Mouse (Mus musculus) CH12.LX (cell line): ENCODE data around the gene Abtb1. TPM values are rescaled to one million over a fixed set of nuclear protein-coding genes. Genes with fewer than 3 reads are reported as not detected.
A peak's percentile ranks its signal among the peaks of the same experiment; 100 is the strongest.

ENCODE experiments used
- DNase-seq: peaks from one replicate; pipeline ENCODE4 v3.0.0-alpha.2; 2013; ENCODE audit errors: extremely low read depth
- H3K27ac ChIP-seq: 2 replicates; pipeline ENCODE4 v1.5.1; 2012; ENCODE audit warnings: low read depth, mild to moderate bottlenecking, control low read depth, moderate library complexity; ENCODE audit not compliant: insufficient read depth
- H3K27me3 ChIP-seq: replicated peaks from 2 replicates; pipeline ENCODE3; 2012; ENCODE audit warnings: inconsistent platforms
- H3K36me3 ChIP-seq, 2 experiments: replicated peaks in 1 of 2; 2 replicates each; pipeline versions ENCODE3 to v1.6.1; 2012; ENCODE audit warnings: inconsistent platforms in 1 of 2, low read length in 1 of 2, mild to moderate bottlenecking in 1 of 2, mixed read lengths in 1 of 2, moderate library complexity in 1 of 2; ENCODE audit not compliant: control insufficient read depth in 1 of 2, insufficient read depth in 1 of 2
- H3K4me1 ChIP-seq, 2 experiments: 2 replicates each; pipeline ENCODE4 v1.6.1; 2012; ENCODE audit warnings: inconsistent platforms in 1 of 2, moderate library complexity in 1 of 2; ENCODE audit not compliant: insufficient read depth in 2 of 2, control insufficient read depth in 1 of 2
- H3K4me2 ChIP-seq: 2 replicates; pipeline ENCODE4 v1.6.1; 2012; ENCODE audit warnings: low read depth, mild to moderate bottlenecking, control low read depth; ENCODE audit not compliant: poor library complexity, insufficient read depth, severe bottlenecking
- H3K4me3 ChIP-seq, 3 experiments: fragments of 150-350 bp in 1 of 3; sonication (generic) in 1 of 3; replicated peaks in 1 of 3; 2 replicates each; pipeline versions ENCODE3 to v1.5.1; 2011 to 2012; ENCODE audit warnings: low read depth in 2 of 3, low read length in 2 of 3, mild to moderate bottlenecking in 2 of 3, moderate library complexity in 2 of 3, control low read depth in 1 of 3, improper control_type of control experiment in 1 of 3, inconsistent platforms in 1 of 3, mixed read lengths in 1 of 3; ENCODE audit not compliant: poor library complexity in 1 of 3
- H3K79me2 ChIP-seq: replicated peaks from 2 replicates; pipeline ENCODE4 v1.6.1; 2012; ENCODE audit warnings: mild to moderate bottlenecking, moderate library complexity; ENCODE audit not compliant: control insufficient read depth, poor library complexity, insufficient read depth, severe bottlenecking; ENCODE audit errors: extremely low read depth
- H3K9ac ChIP-seq: 2 replicates; pipeline ENCODE4 v1.6.1; 2012; ENCODE audit warnings: low read depth, mild to moderate bottlenecking, control low read depth, moderate library complexity; ENCODE audit not compliant: insufficient read depth
- H3K9me3 ChIP-seq: replicated peaks from 2 replicates; pipeline ENCODE3; 2012; ENCODE audit warnings: low read length, inconsistent platforms, mixed read lengths
- CHD2 ChIP-seq: IDR thresholded peaks from 2 replicates; pipeline ENCODE4 v1.6.1; 2011; ENCODE audit warnings: low read length, improper control_type of control experiment
- CTCF ChIP-seq, 2 experiments: IDR thresholded peaks in 1 of 2; conservative IDR thresholded peaks in 1 of 2; 2 replicates each; pipeline ENCODE4 v1.5.1; 2011 to 2012; ENCODE audit warnings: low read depth in 2 of 2, low read length in 2 of 2, improper control_type of control experiment in 1 of 2, inconsistent platforms in 1 of 2, mild to moderate bottlenecking in 1 of 2, moderate library complexity in 1 of 2
- E2F4 ChIP-seq: IDR thresholded peaks from 2 replicates; pipeline ENCODE4 v1.6.1; 2011; ENCODE audit warnings: low read depth, low read length, improper control_type of control experiment; ENCODE audit not compliant: insufficient replicate concordance
- ETS1 ChIP-seq: conservative IDR thresholded peaks from 2 replicates; pipeline ENCODE4 v1.6.1; 2012; ENCODE audit warnings: low read depth, mild to moderate bottlenecking, inconsistent platforms, low read length, improper control_type of control experiment, moderate library complexity
- GABPA ChIP-seq: IDR thresholded peaks from 2 replicates; pipeline ENCODE4 v1.6.1; 2012; ENCODE audit warnings: low read depth, low read length, improper control_type of control experiment, inconsistent platforms; ENCODE audit not compliant: insufficient replicate concordance
- IRF4 ChIP-seq: IDR thresholded peaks from 2 replicates; pipeline ENCODE4 v1.6.1; 2014; ENCODE audit warnings: low read depth, mild to moderate bottlenecking, inconsistent platforms, low read length, improper control_type of control experiment
- JUN ChIP-seq: IDR thresholded peaks from 2 replicates; pipeline ENCODE4 v1.6.1; 2011; ENCODE audit warnings: low read depth, mild to moderate bottlenecking, low read length, improper control_type of control experiment, moderate library complexity; ENCODE audit not compliant: insufficient read depth
- MAX ChIP-seq: IDR thresholded peaks from 2 replicates; pipeline ENCODE4 v1.6.1; 2011; ENCODE audit warnings: low read length, improper control_type of control experiment
- MAZ ChIP-seq: IDR thresholded peaks from 2 replicates; pipeline ENCODE4 v1.6.1; 2012; ENCODE audit warnings: low read depth, mild to moderate bottlenecking, inconsistent platforms, low read length, improper control_type of control experiment, moderate library complexity
- MEF2A ChIP-seq: IDR thresholded peaks from 2 replicates; pipeline ENCODE4 v1.6.1; 2014; ENCODE audit warnings: low read depth, mild to moderate bottlenecking, inconsistent platforms, low read length, improper control_type of control experiment, borderline replicate concordance
- NELFE ChIP-seq: IDR thresholded peaks from 2 replicates; pipeline ENCODE4 v1.6.1; 2011; ENCODE audit warnings: low read depth, low read length, improper control_type of control experiment
- PAX5 ChIP-seq: IDR thresholded peaks from 2 replicates; pipeline ENCODE4 v1.6.1; 2012; ENCODE audit warnings: low read length, inconsistent platforms, mixed read lengths
- POLR2A ChIP-seq: IDR thresholded peaks from 2 replicates; pipeline ENCODE4 v1.6.1; 2011; ENCODE audit warnings: low read depth, mild to moderate bottlenecking, improper control_type of control experiment, low read length
- TBP ChIP-seq: conservative IDR thresholded peaks from 2 replicates; pipeline ENCODE4 v1.6.1; 2011; ENCODE audit warnings: low read depth, low read length, improper control_type of control experiment
- TCF12 ChIP-seq: IDR thresholded peaks from 2 replicates; pipeline ENCODE4 v1.6.1; 2014; ENCODE audit warnings: low read depth, mild to moderate bottlenecking, inconsistent platforms, low read length, improper control_type of control experiment
- UBTF ChIP-seq: IDR thresholded peaks from 2 replicates; pipeline ENCODE4 v1.6.1; 2012; ENCODE audit warnings: low read depth, mild to moderate bottlenecking, inconsistent platforms, low read length, improper control_type of control experiment, moderate library complexity
- USF1 ChIP-seq: IDR thresholded peaks from 2 replicates; pipeline ENCODE4 v1.6.1; 2014; ENCODE audit warnings: low read depth, mild to moderate bottlenecking, inconsistent platforms, low read length, improper control_type of control experiment
- ZC3H11A ChIP-seq: IDR thresholded peaks from 2 replicates; pipeline ENCODE4 v1.6.1; 2012; ENCODE audit warnings: low read depth, mild to moderate bottlenecking, inconsistent platforms, low read length, improper control_type of control experiment
- ZKSCAN1 ChIP-seq: IDR thresholded peaks from 2 replicates; pipeline ENCODE4 v1.6.1; 2012; ENCODE audit warnings: low read depth, inconsistent platforms, low read length, improper control_type of control experiment, borderline replicate concordance
- ZNF384 ChIP-seq: IDR thresholded peaks from 2 replicates; pipeline ENCODE4 v1.6.1; 2012; ENCODE audit warnings: low read depth, low read length, improper control_type of control experiment, inconsistent platforms
- dilution Hi-C: fragments of 300-500 bp; cut with MboI; formaldehyde crosslinking; loops from 2 replicates; pipeline ENCODE4 v1.14.3; 2020; ENCODE audit warnings: low sequenced_read_pairs; ENCODE audit not compliant: extremely low pct_unique_long_range_greater_than_20kb, extremely low pct_ligation_motif_present
- in situ Hi-C: fragments of 300-500 bp; cut with MboI; formaldehyde crosslinking; loops from 3 replicates; pipeline ENCODE4 v1.14.3; 2019; ENCODE audit warnings: low sequenced_read_pairs, low pct_ligation_motif_present, low pct_unique_long_range_greater_than_20kb, mixed read lengths
- polyA plus RNA-seq: library from polyadenylated mRNA; unstranded; fragments of >175 nt; gene quantifications from 2 replicates; pipeline ENCODE4 v1.2.1, GENCODE M21; 2012; ENCODE audit warnings: low read depth; ENCODE audit not compliant: insufficient read length
- total RNA-seq, 2 experiments: library from RNA; depleted of rRNA; stranded (reverse); fragments of 300-350 nt in 1 of 2; fragments of >200 nt in 1 of 2; gene quantifications; 2 replicates each; pipeline ENCODE4 v1.2.3; 2012 to 2014

The Abtb1 gene
- total and polyA plus RNA-seq, 3 experiments: 13.0 to 20.8 (median 18.4) TPM

DNA sequence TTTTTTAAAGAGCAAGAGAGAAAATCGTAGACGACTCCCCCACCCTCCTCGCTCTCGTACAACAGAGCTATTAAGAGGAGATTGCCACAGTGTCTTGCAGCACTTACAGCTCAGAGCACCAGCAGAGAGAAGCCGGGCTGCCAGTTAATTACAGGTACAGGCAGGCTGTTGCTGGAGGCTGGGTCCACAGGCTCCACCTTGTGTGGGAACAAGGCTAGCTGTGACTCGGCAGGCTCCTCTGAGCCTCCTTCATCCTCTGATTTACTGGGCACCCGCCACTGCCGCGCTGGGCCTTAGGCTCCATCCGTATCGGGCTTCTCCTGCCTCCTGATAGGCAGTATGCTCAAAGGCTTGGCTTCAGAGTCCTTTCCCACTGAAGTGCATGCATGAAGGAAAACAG lies 53.6 kb downstream of the Abtb1 start:
- in situ Hi-C loops: no loop called here
- 0 out of 2 replicates have a peak overlapping the region, but pooled peaks have one; percentile 2 for H3K27ac ChIP-seq
- peaks cover 46% of the 10 kb centered on the region for H3K79me2 ChIP-seq

DNA sequence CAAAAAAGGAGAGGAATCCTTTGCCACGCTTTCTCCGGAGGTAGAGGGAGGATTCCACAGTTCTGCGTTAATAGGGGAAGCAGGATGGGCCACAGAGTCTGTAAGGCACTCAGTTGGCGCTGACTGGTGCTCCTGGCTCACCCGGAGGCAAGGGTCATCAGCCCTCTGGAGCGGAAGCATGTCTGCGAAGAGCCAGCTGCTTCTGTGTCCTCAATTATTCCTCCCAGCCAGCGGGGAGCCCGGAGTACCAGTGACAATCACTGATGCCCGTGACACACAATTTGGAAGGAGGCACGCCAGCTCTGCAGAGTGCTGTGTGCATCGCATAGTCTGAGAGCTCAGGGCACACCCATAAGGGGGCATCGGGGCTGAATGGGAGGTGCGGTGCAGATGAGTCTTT lies 54.3 kb downstream of the Abtb1 start:
- H3K4me2 ChIP-seq: no peak overlapping the region
- 0 out of 2 replicates have a peak, but pooled peaks have one; percentile 11 for TF ChIP-seq POLR2A
- no peak for TF ChIP-seq ZC3H11A
- peaks cover 55 to 88% of the 10 kb centered on the region in 2 experiments for H3K36me3 ChIP-seq
- no peak overlapping the region for H3K9ac ChIP-seq
- peaks cover 45% of the 10 kb centered on the region for H3K79me2 ChIP-seq
- in situ Hi-C loops: no loop called here
- no peak overlapping the region for H3K4me3 ChIP-seq
- H3K27me3 ChIP-seq: no peaks in the 10 kb centered on the region
- no peak overlapping the region for H3K27ac ChIP-seq
- dilution Hi-C loops: no loop called here
- H3K9me3 ChIP-seq: no peaks in the 10 kb centered on the region
- peaks cover 23 to 67% of the 10 kb centered on the region in 2 experiments for H3K4me1 ChIP-seq
- no peak for DNase-seq

More for the DNA sequence above, 53.6 kb downstream of the Abtb1 start:
- dilution Hi-C loops: no loop called here
- Histone ChIP-seq H3K9ac (no peak overlapping the region), H3K4me2 (no peak overlapping the region), H3K9me3 (no peaks in the 10 kb centered on the region)
- no peak for DNase-seq
- no peak for TF ChIP-seq ZKSCAN1
- TF ChIP-seq PAX5: no peak
- no peak for TF ChIP-seq POLR2A
- TF ChIP-seq IRF4: no peak
- TF ChIP-seq TCF12: no peak
- TF ChIP-seq NELFE: no peak
- TF ChIP-seq TBP: no peak
- TF ChIP-seq MEF2A: no peak
- TF ChIP-seq ETS1: no peak
- TF ChIP-seq MAX: no peak
- TF ChIP-seq ZNF384: no peak
- no peak for TF ChIP-seq UBTF
- no peak for TF ChIP-seq JUN
- no peak for TF ChIP-seq CTCF (conservative IDR thresholded peaks at IDR 0.05 in 1 of 2, IDR thresholded peaks at IDR 0.05 in 1 of 2; ENCODE audit: low read depth in 2 of 2, low read length in 2 of 2)
- no peak for TF ChIP-seq ZC3H11A
- TF ChIP-seq USF1: no peak
- no peak for TF ChIP-seq CHD2
- no peak for TF ChIP-seq MAZ
- no peak for TF ChIP-seq E2F4
- no peak for TF ChIP-seq GABPA
- TF ChIP-seq, all 38 proteins: peak for 0
- no peak overlapping the region for H3K4me3 ChIP-seq
- no peaks in the 10 kb centered on the region for H3K27me3 ChIP-seq
- H3K4me1 ChIP-seq: peaks cover 19 to 67% of the 10 kb centered on the region in 2 experiments
- peaks cover 54 to 90% of the 10 kb centered on the region in 2 experiments for H3K36me3 ChIP-seq
